Mouse (Mus musculus) heart, postnatal 25 days (tissue): Measurements from ENCODE around the gene Irs4. TPM values are rescaled to one million over a fixed set of nuclear protein-coding genes. Genes with fewer than 3 reads are reported as not detected.

Source experiments
- DNase-seq: peaks from one replicate; pipeline ENCODE4 v3.0.0; 2022; ENCODE audit warnings: low spot score
- intact Hi-C: fragments of 180-260 bp; cut with DNase I; formaldehyde crosslinking; loops from one replicate; pipeline ENCODE4 v1.15.1; 2025
- total RNA-seq, 2 experiments: library from RNA; stranded (reverse); gene quantifications; 2 replicates each; pipeline ENCODE4 v1.2.3; 2021

Irs4 gene
- total RNA-seq = not detected

- no peak for DNase-seq
- intact Hi-C loops = no loop called here
Measured at GRCm38 (mm10) chrX:141724937-141725918, at the start of gene Irs4. Gene Irs4, minus strand, starts transcription at chrX:141725263.

- intact Hi-C loops = no loop called here
- no peak for DNase-seq
Measured at GRCm38 (mm10) chrX:141750360-141750759, 25.3 kb upstream of the Irs4 start.

GRCm38 (mm10) chrX:141729570-141729969, 4.5 kb upstream of the Irs4 start:
- intact Hi-C loops = no loop called here
- no peak for DNase-seq

GRCm38 (mm10) chrX:141724391-141724891, 622 bp downstream of the Irs4 start:
- no peak for DNase-seq
- intact Hi-C loops = no loop called here

GRCm38 (mm10) chrX:141723936-141724335, 1.1 kb downstream of the Irs4 start:
- intact Hi-C loops = no loop called here
- DNase-seq = no peak

- DNase-seq = no peak
- intact Hi-C loops = no loop called here
Measured at GRCm38 (mm10) chrX:141721725-141722124, 3.3 kb downstream of the Irs4 start.

Other genes starting within 250 kb of the Irs4 start
- 10 to 100 TPM; 44.0 to 53.8 TPM for gene Col4a5, start 249.9 kb downstream of the Irs4 start, total RNA-seq
- gene Gm15294, start 150.0 kb upstream of the Irs4 start, total RNA-seq = not detected